Mouse (Mus musculus) embryonic fibroblast, embryonic 13.5 days (primary cell): ENCODE measurements around the gene Pomt1. TPM values are rescaled to one million over a fixed set of nuclear protein-coding genes. Genes with fewer than 3 reads are reported as not detected.
A peak's percentile ranks its signal among the peaks of the same experiment; 100 is the strongest.

Experiments used
- H3K27ac ChIP-seq: 2 replicates; pipeline ENCODE4 v1.5.1; 2012; ENCODE audit warnings: low read length, control low read depth, inconsistent platforms; ENCODE audit not compliant: insufficient read depth
- H3K4me1 ChIP-seq: 2 replicates; pipeline ENCODE4 v1.6.1; 2011; ENCODE audit warnings: low read length; ENCODE audit not compliant: control insufficient read depth, insufficient read depth
- H3K4me3 ChIP-seq: 2 replicates; pipeline ENCODE4 v1.5.1; 2011; ENCODE audit warnings: mild to moderate bottlenecking, control low read depth, low read length; ENCODE audit not compliant: insufficient read depth
- CTCF ChIP-seq: IDR thresholded peaks from 2 replicates; pipeline ENCODE4 v1.5.1; 2011; ENCODE audit warnings: mild to moderate bottlenecking, control low read depth, low read length, moderate library complexity, borderline replicate concordance; ENCODE audit not compliant: insufficient read depth
- POLR2A ChIP-seq: IDR thresholded peaks from 2 replicates; pipeline ENCODE4 v1.6.1; 2011; ENCODE audit warnings: low read depth, mild to moderate bottlenecking, control low read depth, low read length, moderate library complexity
- polyA plus RNA-seq: library from polyadenylated mRNA; stranded (reverse); fragments of >200 nt; gene quantifications from 2 replicates; pipeline ENCODE4 v1.2.4, GENCODE M21; 2011; ENCODE audit warnings: low read depth; ENCODE audit not compliant: missing spikeins, insufficient read length

Gene Pomt1
- polyA plus RNA-seq, 1 experiment = 22.8 TPM

GRCm38 (mm10) chr2:32299469-32299868 is 63.1 kb downstream of the Pomt1 start:
- Histone ChIP-seq H3K4me3 (no peak overlapping the region), H3K27ac (no peak overlapping the region), H3K4me1 (no peaks in the 10 kb centered on the region)
- TF ChIP-seq CTCF (no peak), POLR2A (no peak)

GRCm38 (mm10) chr2:32302952-32303351 is 66.6 kb downstream of the Pomt1 start:
- peak; percentile 50; the same call in 1 of the 2 replicates for TF ChIP-seq CTCF
- TF ChIP-seq POLR2A = no peak
- Histone ChIP-seq H3K4me1 (no peaks in the 10 kb centered on the region), H3K27ac (no peak overlapping the region), H3K4me3 (no peak overlapping the region)

GRCm38 (mm10) chr2:32304145-32304832 is 67.9 kb downstream of the Pomt1 start:
- Histone ChIP-seq H3K4me1 (no peaks in the 10 kb centered on the region), H3K4me3 (no peak overlapping the region), H3K27ac (no peak overlapping the region)
- TF ChIP-seq POLR2A = no peak
- TF ChIP-seq CTCF = peak; percentile 98

Other genes with a start within 250 kb of the Pomt1 start
- not detected in 2 replicates for gene Fam78a, start 151.7 kb upstream of the Pomt1 start, polyA plus RNA-seq
- gene Plpp7, start 141.1 kb upstream of the Pomt1 start, polyA plus RNA-seq = 1.1 and 1.5 TPM in 2 replicates
- gene Prrc2b, start 85.5 kb upstream of the Pomt1 start, polyA plus RNA-seq = 75.5 and 84.6 TPM in 2 replicates
- 20.5 and 22.1 TPM in 2 replicates for gene Uck1, start 23.6 kb downstream of the Pomt1 start, polyA plus RNA-seq
- 73.1 and 78.9 TPM in 2 replicates for gene Golga2, start 50.8 kb downstream of the Pomt1 start, polyA plus RNA-seq
- 474 and 541 TPM in 2 replicates for gene Swi5, start 51.5 kb downstream of the Pomt1 start, polyA plus RNA-seq
- gene Ciz1, start 115.7 kb downstream of the Pomt1 start, polyA plus RNA-seq = 41.8 and 47.6 TPM in 2 replicates
- 37.2 and 52.6 TPM in 2 replicates for gene Dnm1, start 116.7 kb downstream of the Pomt1 start, polyA plus RNA-seq
- gene 1110008P14Rik, start 145.3 kb downstream of the Pomt1 start, polyA plus RNA-seq = 28.8 and 30.3 TPM in 2 replicates
- not detected in 2 replicates for gene Lcn2, start 151.7 kb downstream of the Pomt1 start, polyA plus RNA-seq
- gene Ptges2, start 159.3 kb downstream of the Pomt1 start, polyA plus RNA-seq = 14.3 and 18.0 TPM in 2 replicates
- gene Naif1, start 213.9 kb downstream of the Pomt1 start, polyA plus RNA-seq = 3.5 and 3.8 TPM in 2 replicates
- gene Slc25a25, start 214.9 kb downstream of the Pomt1 start, polyA plus RNA-seq = 10.7 and 16.6 TPM in 2 replicates